ENCODE assay signal across 9 mouse cellular contexts in the genomic region with DNA sequence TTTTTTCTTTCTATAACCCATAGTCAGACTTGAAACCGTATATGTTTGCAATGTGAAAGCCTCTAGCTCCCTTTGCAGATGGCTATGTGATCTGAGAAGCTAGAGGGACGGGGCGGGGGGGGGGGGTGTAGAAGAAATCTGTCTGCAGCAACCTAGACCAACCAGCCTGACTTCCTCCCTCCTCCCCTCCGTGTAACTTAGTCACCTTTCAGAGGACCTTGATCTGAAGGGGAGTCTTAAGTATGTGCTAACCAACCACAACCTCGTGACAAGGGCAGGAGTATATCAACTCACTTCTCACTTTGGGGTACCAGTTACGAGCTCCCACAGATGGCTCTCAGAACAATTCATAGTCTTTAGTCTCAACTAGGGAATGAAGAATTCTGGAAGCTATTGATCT. TPM values are rescaled to one million over a fixed set of nuclear protein-coding genes. Genes with fewer than 3 reads are reported as not detected.
"Had no signal": no experiment of that assay in that cellular context is flagged by ENCODE, and none has a peak within 500 bp of the region (broad histone marks: within the 10 kb centered on the region; RNA-seq: fewer than 3 reads in every experiment).

No protein-coding gene starts in this region.

- DNase-seq: lung, postnatal 4 days; spleen, adult 18-20 months; thymus, adult 18-20 months; thymus, postnatal 14 days had no signal

- H3K27me3 ChIP-seq: limb, embryonic 12.5 days; midbrain, embryonic 13.5 days had no signal

- H3K4me2 ChIP-seq: limb, embryonic 12.5 days; midbrain, embryonic 13.5 days had no signal

- H3K4me3 ChIP-seq: limb, embryonic 12.5 days; midbrain, embryonic 13.5 days had no signal

- H3K9ac ChIP-seq: limb, embryonic 12.5 days; liver, embryonic 14.5 days; midbrain, embryonic 13.5 days had no signal

- H3K27ac ChIP-seq: kidney, postnatal 0 days; liver, embryonic 14.5 days; midbrain, embryonic 13.5 days had no signal

- H3K9me3 ChIP-seq: limb, embryonic 12.5 days; midbrain, embryonic 13.5 days had no signal

- ATAC-seq: midbrain, embryonic 13.5 days had no signal

RNA-seq across cellular contexts. Expression of gene Chrna1, which starts 28.3 kb away (rescaled TPM):
- total RNA-seq: liver, adult 2 months had no signal
- polyA plus RNA-seq: liver, adult 2 months had no signal
